Mouse (Mus musculus) cerebellum, adult 2 months (tissue): ENCODE data around the gene Tmem8b.

Experiments used
- CTCF ChIP-seq: fragments of 200-500 bp; IDR thresholded peaks from 2 replicates; pipeline ENCODE4 v1.5.1; 2011; ENCODE audit warnings: low read depth, mild to moderate bottlenecking, control low read depth, low read length, moderate library complexity, borderline replicate concordance; ENCODE audit not compliant: insufficient read depth
- POLR2A ChIP-seq: fragments of 200-500 bp; IDR thresholded peaks from 2 replicates; pipeline ENCODE4 v1.6.1; 2011; ENCODE audit warnings: low read length, control low read depth, borderline replicate concordance; ENCODE audit not compliant: insufficient read depth

- TF ChIP-seq POLR2A (no peak), CTCF (no peak)
These were observed 38.1 kb upstream of the Tmem8b start for GRCm38 (mm10) chr4:43630671-43631045.
